Mouse (Mus musculus) C2C12 (cell line): ENCODE results near the gene Ubtd2.

Experiments
- CTCF ChIP-seq: IDR thresholded peaks from one replicate; pipeline ENCODE4 v1.5.1; 2011; ENCODE audit not compliant: control insufficient read depth, insufficient read depth, insufficient read length
- MYOD1 ChIP-seq: IDR thresholded peaks from one replicate; pipeline ENCODE4 v1.6.1; 2011; ENCODE audit warnings: low read depth; ENCODE audit not compliant: control insufficient read depth, insufficient read length
- USF1 ChIP-seq: IDR thresholded peaks from one replicate; pipeline ENCODE4 v1.6.1; 2011; ENCODE audit warnings: low read depth, mild to moderate bottlenecking, control low read depth, moderate library complexity

DNA sequence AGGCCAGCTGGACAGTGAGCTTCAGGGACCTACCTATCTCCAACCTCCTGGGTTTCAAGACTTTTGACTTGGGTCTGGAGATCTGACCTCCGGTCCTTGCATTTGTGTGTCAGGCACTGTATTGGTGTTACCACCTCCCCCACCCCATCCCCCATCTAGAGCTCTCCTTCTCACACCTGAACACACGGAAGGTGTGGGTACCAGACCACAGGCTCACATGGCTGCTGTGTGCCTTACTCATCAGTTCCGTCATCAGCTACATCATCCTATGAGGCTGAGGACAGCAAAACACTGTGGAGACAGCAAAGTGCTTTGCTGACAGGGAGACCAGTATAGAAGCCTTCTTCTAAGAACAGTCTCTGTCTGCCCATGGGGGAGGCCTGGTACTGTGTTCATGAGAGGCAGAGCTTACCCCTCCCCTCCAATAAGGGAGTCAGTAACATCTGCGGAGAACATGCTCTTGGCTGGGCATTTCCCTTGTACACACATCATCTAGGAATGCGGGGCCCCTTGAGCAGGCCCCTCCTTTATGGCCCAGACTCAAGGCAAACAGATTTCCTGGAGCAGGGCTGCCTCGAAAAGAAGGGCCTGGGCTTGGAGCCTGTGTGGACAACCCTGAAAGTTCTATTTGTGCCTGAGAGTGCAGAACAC lies 19.6 kb upstream of the Ubtd2 start:
- no peak for TF ChIP-seq CTCF
- TF ChIP-seq MYOD1, result no peak
- no peak for TF ChIP-seq USF1
